Mouse (Mus musculus) kidney, postnatal 14 days (tissue): ENCODE measurements around the gene Gm10192.
"Not testable (repeated sequence)": the region's sequence is repeated elsewhere in the genome, so short reads cannot be mapped to it uniquely, and the experiment has no call there.

Source experiments
- DNase-seq: peaks from one replicate; pipeline ENCODE4 v3.0.0; 2022; ENCODE audit warnings: mixed read lengths

The Gm10192 gene

GRCm38 (mm10) chr4:97183066-97183465 lies at the start of gene Gm10192:
Gene Gm10192 (minus strand): TSS chr4:97183166.
- not testable (repeated sequence) for DNase-seq

DNA sequence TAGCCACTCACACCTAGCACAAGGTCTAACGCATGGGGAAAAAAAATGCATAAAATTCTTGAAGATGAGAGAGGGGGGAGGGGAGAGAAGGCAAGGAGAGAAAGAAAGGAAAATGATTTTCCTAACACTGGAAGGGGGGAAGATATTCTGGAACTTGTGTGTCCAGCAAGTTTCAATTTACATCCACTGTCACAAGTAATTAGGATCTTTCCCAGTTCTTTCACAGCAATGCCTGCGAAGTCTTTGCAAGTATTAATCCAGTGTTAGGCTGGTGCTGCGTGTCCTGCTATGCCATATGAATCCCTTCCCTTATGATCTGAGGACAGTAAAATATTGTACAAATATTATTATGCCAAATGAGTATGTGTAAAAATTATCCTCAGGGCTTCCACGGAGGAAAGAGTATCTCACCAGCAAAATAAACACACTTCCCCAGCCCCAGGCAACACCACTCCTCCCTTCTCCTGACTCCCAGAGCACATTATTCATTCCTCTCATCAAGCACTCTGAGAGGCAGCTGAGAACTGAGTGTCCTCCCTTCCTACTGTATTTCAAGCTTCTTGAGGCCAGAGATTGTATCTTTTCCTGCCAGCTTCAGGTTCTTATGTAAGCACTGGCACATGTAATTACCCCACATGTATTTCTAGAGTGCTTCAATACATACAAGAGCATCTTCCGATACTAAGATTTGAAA lies 47.6 kb upstream of the Gm10192 start:
- DNase-seq: no peak

DNA sequence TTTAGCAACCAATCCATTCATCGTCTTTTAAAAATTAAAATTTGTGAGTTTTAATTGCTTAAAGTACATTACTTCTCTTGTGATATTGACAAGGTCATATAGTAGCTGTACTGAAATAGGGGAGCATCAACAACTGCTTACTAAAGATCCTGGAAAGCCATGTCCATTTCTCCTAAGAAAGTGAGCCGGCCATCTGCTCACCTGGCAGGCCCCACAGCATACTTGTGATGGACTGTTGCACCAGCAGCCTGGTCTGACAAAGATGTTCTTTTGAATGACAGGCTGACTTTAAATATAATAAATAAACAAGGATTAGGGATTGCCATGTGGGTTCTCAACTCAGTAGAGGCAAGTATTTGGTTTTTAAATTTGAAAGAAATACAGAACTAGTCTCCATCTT lies 36.7 kb upstream of the Gm10192 start:
- DNase-seq: no peak

DNA sequence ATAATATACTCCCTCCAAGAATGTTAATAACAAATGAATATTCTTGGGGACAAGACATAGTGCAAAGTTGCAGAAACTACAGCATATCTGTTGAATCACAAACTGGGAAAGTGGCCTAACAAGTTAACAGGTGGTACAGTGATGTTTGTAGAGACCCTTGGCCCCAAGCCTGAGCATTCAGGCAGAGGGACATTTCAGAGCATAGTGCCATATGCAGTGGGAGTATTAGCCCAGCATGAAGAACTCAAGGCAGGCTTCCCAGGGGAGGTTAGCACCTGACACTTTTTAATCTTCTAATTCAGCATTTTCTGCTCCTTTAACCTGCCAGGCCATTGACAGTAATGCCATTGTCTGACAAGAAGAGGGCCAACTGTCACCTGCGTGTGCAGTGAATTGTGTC lies 34.9 kb upstream of the Gm10192 start:
- DNase-seq: no peak

DNA sequence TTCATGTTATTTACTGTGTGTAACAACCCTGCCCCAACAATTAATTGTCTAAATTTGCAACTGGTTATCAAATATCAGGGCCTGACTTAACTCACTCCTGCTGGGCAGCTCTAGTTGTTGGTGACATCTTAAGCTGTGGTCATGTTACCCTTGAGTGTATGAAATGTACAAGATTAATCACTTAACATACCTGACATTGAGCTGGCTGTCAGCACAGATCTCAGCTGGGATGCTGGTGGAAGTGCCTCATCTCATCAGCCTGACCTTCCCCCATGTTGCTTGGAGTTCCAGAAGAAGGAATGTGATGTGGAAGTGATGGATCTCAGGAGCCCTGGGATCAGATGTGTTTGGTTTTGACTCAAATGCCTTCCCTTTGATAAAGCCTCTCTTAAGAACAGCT lies 29.5 kb upstream of the Gm10192 start:
- DNase-seq: no peak

- DNase-seq: not testable (repeated sequence)
These were observed 20.0 kb upstream of the Gm10192 start for GRCm38 (mm10) chr4:97202986-97203385.

DNA sequence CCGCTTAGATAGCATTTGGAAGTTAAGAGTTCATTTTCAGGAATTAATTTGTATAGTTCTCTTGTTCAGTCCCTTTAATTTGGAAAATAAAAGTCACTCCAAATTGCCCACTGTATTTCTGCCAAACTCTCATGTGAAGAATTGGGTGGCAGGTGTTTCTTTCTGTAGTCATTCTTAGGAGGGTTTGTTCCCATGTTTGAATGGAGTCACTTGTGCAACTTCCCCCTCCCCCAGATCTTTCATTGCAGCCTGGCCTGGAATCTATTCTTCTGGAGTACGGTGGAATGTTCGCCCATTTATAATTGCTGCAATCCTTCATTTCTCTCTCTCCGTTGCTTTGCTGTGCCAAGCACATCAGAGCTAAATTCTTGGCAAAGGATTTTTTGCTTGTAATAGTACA lies 10.2 kb upstream of the Gm10192 start:
- no peak for DNase-seq

GRCm38 (mm10) chr4:97192601-97193000 lies 9.6 kb upstream of the Gm10192 start:
- no peak for DNase-seq

- no peak for DNase-seq
These were observed 2.6 kb downstream of the Gm10192 start for GRCm38 (mm10) chr4:97180396-97180795.

- DNase-seq: no peak
These were observed 26.1 kb downstream of the Gm10192 start for GRCm38 (mm10) chr4:97156841-97157345.

DNA sequence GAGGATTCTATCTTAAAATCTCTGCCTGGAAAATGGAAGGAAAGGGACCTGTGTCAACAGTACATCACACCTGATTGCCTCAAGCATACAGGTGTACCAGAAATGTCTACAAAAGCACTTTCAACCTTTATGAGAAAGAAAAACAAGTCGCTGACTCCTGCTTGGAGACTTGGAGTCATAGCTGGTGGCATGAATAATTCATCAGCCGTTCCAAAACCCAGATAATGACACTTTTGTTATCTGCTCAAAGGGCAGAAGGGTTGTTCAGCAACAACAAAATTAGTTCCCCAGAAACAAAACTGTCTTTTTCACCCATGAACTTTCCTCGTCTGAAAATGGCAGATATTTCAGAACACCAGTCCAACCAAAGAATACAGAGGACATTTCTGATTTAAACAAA lies 26.9 kb downstream of the Gm10192 start:
- no peak for DNase-seq

GRCm38 (mm10) chr4:97153554-97153953 lies 29.4 kb downstream of the Gm10192 start:
- no peak for DNase-seq

GRCm38 (mm10) chr4:97142484-97142883 lies 40.5 kb downstream of the Gm10192 start:
- no peak for DNase-seq
